ENCODE assay signal across 9 mouse cellular contexts in the genomic region with DNA sequence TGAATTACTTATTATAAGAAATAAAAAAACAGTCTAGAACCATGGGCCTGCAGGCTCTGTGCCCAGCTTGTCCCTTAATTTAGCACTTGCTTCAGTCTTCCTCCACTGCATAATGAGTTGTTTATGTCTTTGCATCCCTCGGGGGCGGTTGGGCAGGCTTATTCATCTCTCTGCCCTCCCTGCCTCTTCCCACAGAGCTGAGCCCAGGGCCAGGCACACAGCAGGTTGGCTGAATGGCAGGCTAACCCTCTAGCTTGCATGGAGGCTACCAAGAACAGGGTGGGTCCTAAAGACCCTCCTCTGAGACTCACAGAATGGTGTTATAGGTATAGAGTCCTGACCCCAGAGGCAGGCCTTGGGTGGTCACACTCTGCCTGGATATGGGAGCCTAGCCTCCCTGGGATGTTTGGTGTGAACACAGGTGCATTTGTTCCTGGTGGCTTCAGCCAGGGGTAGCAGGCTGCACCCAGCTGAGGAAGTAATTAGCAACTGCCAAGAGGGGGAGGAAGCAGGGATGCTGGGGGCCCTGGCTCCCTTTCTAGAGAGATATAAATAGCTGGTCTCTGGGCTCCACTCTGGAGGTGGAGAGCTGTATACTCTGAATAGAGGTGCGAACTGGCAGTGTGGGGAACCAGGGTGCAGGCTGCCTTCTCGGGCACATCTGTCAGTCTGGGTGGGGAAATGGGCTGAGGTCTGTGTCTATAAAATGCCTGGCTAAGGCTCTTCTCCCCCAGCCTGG. TPM values are rescaled to one million over a fixed set of nuclear protein-coding genes. Genes with fewer than 3 reads are reported as not detected.
A peak's percentile ranks its signal among the peaks of the same experiment; 100 is the strongest.
DNase-seq lines count a peak whose midpoint lies in the region; ATAC-seq and TF ChIP-seq lines count a peak whose summit lies in the region.
"Had no signal": no experiment of that assay in that cellular context is flagged by ENCODE, and none has a peak within 500 bp of the region (broad histone marks: within the 10 kb centered on the region; RNA-seq: fewer than 3 reads in every experiment).

No protein-coding gene starts in this region.

- H3K9me3 ChIP-seq in forebrain, embryonic 13.5 days (replicated peaks) = no peaks in the 10 kb centered on the region
- H3K9me3 ChIP-seq in heart, embryonic 14.5 days (ENCODE audit: control insufficient read depth, low read length) = no peaks in the 10 kb centered on the region
- no peaks in the 10 kb centered on the region for H3K9me3 ChIP-seq in midbrain, embryonic 15.5 days
- H3K9me3 ChIP-seq in intestine, embryonic 16.5 days (ENCODE audit: control insufficient read depth, low read length) = no peaks in the 10 kb centered on the region
- H3K9me3 ChIP-seq: stomach, embryonic 15.5 days had no signal

- no peak overlapping the region for H3K4me2 ChIP-seq in forebrain, embryonic 13.5 days
- peak overlapping the region; percentile 60 for H3K4me2 ChIP-seq in heart, embryonic 14.5 days (ENCODE audit: low read length)
- H3K4me2 ChIP-seq in midbrain, embryonic 15.5 days = no peak overlapping the region
- no peak overlapping the region for H3K4me2 ChIP-seq in intestine, embryonic 16.5 days (ENCODE audit: low read depth, low read length)
- H3K4me2 ChIP-seq: stomach, embryonic 15.5 days had no signal

- no peak for TF ChIP-seq CTCF in brain, embryonic 14.5 days (IDR thresholded peaks at IDR 0.05; ENCODE audit: borderline replicate concordance, extremely low read depth, insufficient read depth, insufficient read length)

- no peak overlapping the region for H3K9ac ChIP-seq in forebrain, embryonic 13.5 days
- 0 out of 2 replicates have a peak overlapping the region, but pooled peaks have one; percentile 32 for H3K9ac ChIP-seq in heart, embryonic 14.5 days (ENCODE audit: low read length)
- no peak overlapping the region for H3K9ac ChIP-seq in midbrain, embryonic 15.5 days
- H3K9ac ChIP-seq in intestine, embryonic 16.5 days (ENCODE audit: low read depth, low read length) = no peak overlapping the region
- H3K9ac ChIP-seq: stomach, embryonic 15.5 days had no signal

- no peaks in the 10 kb centered on the region for H3K36me3 ChIP-seq in forebrain, embryonic 13.5 days (ENCODE audit: poor library complexity, severe bottlenecking)
- no peaks in the 10 kb centered on the region for H3K36me3 ChIP-seq in heart, embryonic 14.5 days (ENCODE audit: control insufficient read depth, insufficient read depth, low read length)
- no peaks in the 10 kb centered on the region for H3K36me3 ChIP-seq in midbrain, embryonic 15.5 days (replicated peaks)
- H3K36me3 ChIP-seq in intestine, embryonic 16.5 days (ENCODE audit: control insufficient read depth, insufficient read depth, low read length) = no peaks in the 10 kb centered on the region
- H3K36me3 ChIP-seq: stomach, embryonic 15.5 days had no signal

- no peaks in the 10 kb centered on the region for H3K27me3 ChIP-seq in forebrain, embryonic 13.5 days
- no peaks in the 10 kb centered on the region for H3K27me3 ChIP-seq in heart, embryonic 14.5 days (ENCODE audit: control insufficient read depth, insufficient read depth, low read length)
- no peaks in the 10 kb centered on the region for H3K27me3 ChIP-seq in midbrain, embryonic 15.5 days (replicated peaks)
- no peaks in the 10 kb centered on the region for H3K27me3 ChIP-seq in intestine, embryonic 16.5 days (replicated peaks; ENCODE audit: control insufficient read depth, insufficient read depth, low read length)
- H3K27me3 ChIP-seq: stomach, embryonic 15.5 days had no signal

- peaks cover 12% of the 10 kb centered on the region for H3K4me1 ChIP-seq in forebrain, embryonic 13.5 days
- H3K4me1 ChIP-seq in heart, embryonic 14.5 days (ENCODE audit: control insufficient read depth in 2 of 2, insufficient read depth in 2 of 2, low read length in 2 of 2) = peaks cover 16 to 29% of the 10 kb centered on the region in 2 experiments
- peaks cover 7% of the 10 kb centered on the region; the same call in 1 of the 2 replicates for H3K4me1 ChIP-seq in midbrain, embryonic 15.5 days
- H3K4me1 ChIP-seq in intestine, embryonic 16.5 days (ENCODE audit: control insufficient read depth, insufficient read depth, low read length) = no peaks in the 10 kb centered on the region

- peak overlapping the region; percentile 65 for H3K27ac ChIP-seq in forebrain, embryonic 13.5 days
- H3K27ac ChIP-seq in heart, embryonic 14.5 days (replicated peaks in 1 of 2; ENCODE audit: control insufficient read depth in 1 of 2, insufficient read depth in 1 of 2, low read depth in 2 of 2, low read length in 2 of 2) = peak overlapping the region; percentile 83 to 95
- peak overlapping the region; percentile 27; the same call in 1 of the 2 replicates for H3K27ac ChIP-seq in midbrain, embryonic 15.5 days
- H3K27ac ChIP-seq in intestine, embryonic 16.5 days (ENCODE audit: low read length) = no peak overlapping the region
- H3K27ac ChIP-seq: macrophage; stomach, embryonic 15.5 days had no signal

- no peak overlapping the region for H3K4me3 ChIP-seq in forebrain, embryonic 13.5 days
- H3K4me3 ChIP-seq in heart, embryonic 14.5 days (ENCODE audit: control insufficient read depth in 1 of 2, insufficient read depth in 1 of 2, low read depth in 1 of 2, low read length in 2 of 2) = no peak overlapping the region
- H3K4me3 ChIP-seq in midbrain, embryonic 15.5 days = no peak overlapping the region
- no peak overlapping the region for H3K4me3 ChIP-seq in intestine, embryonic 16.5 days (ENCODE audit: low read length)
- H3K4me3 ChIP-seq: stomach, embryonic 15.5 days had no signal

- ATAC-seq in forebrain, embryonic 13.5 days = peak; percentile 57; the same call in 1 of the 2 replicates
- ATAC-seq in heart, embryonic 14.5 days (ENCODE audit: insufficient number of reproducible peaks, insufficient read depth, low FRiP score, low read depth) = peak; percentile 60
- no peak for ATAC-seq in midbrain, embryonic 15.5 days (replicated peaks)
- ATAC-seq in activated CD4-positive, CD25-positive, alpha-beta regulatory T cell, adult 4 months = no peak
- no peak for ATAC-seq in intestine, embryonic 16.5 days

- TF ChIP-seq POLR2A in brain, embryonic 14.5 days (IDR thresholded peaks at IDR 0.05; ENCODE audit: borderline replicate concordance, extremely low read depth, insufficient read depth, insufficient read length, poor library complexity, severe bottlenecking) = no peak

- peak; percentile 81 for DNase-seq in brain, embryonic 14.5 days (ENCODE audit: low read depth)
- no peak for DNase-seq in spleen, postnatal 10 days (ENCODE audit: low spot score in 2 of 2)

- 18% methylated on average over 4 of the region's 4 CpGs for WGBS in forebrain, embryonic 13.5 days
- 10% methylated on average over 4 of the region's 4 CpGs for WGBS in heart, embryonic 14.5 days
- WGBS in midbrain, embryonic 15.5 days = 20% methylated on average over 4 of the region's 4 CpGs
- 34% methylated on average over 4 of the region's 4 CpGs for WGBS in intestine, embryonic 16.5 days

RNA-seq across cellular contexts. Expression of gene Golga7b, which starts 9.6 kb away (rescaled TPM):
- polyA plus RNA-seq in brain, embryonic 14.5 days (2012; rRNA removed) = 20.5 and 33.7 TPM in 2 replicates
- polyA plus RNA-seq in forebrain, embryonic 13.5 days (2015; fragmentation: Nextera tagmentation; extraction: Ambion mirVana) = 12.9 and 14.9 TPM in 2 replicates
- 0.11 and 0.34 TPM in 2 replicates for polyA plus RNA-seq in heart, embryonic 14.5 days (2014; fragmentation: Nextera tagmentation; extraction: Ambion mirVana)
- 62.7 and 65.5 TPM in 2 replicates for polyA plus RNA-seq in midbrain, embryonic 15.5 days (2015; fragmentation: Nextera tagmentation; extraction: Ambion mirVana)
- not detected for polyA plus RNA-seq in activated CD4-positive, CD25-positive, alpha-beta regulatory T cell, adult 4 months (2017; shearing (Covaris generic))
- polyA plus RNA-seq in intestine, embryonic 16.5 days (2015; fragmentation: Nextera tagmentation; extraction: Ambion mirVana) = 1.0 and 1.2 TPM in 2 replicates
- polyA plus RNA-seq: macrophage had no signal

RNA-seq across cellular contexts. Expression of gene Sfrp5, which starts 35.7 kb away (rescaled TPM):
- 4.5 and 4.6 TPM in 2 replicates for polyA plus RNA-seq in brain, embryonic 14.5 days (2012; rRNA removed)
- polyA plus RNA-seq in forebrain, embryonic 13.5 days (2015; fragmentation: Nextera tagmentation; extraction: Ambion mirVana) = 0.21 TPM in 1 of 2 replicates, not detected in the other
- 4.3 and 4.4 TPM in 2 replicates for polyA plus RNA-seq in heart, embryonic 14.5 days (2014; fragmentation: Nextera tagmentation; extraction: Ambion mirVana)
- polyA plus RNA-seq in midbrain, embryonic 15.5 days (2015; fragmentation: Nextera tagmentation; extraction: Ambion mirVana) = 1.1 and 1.3 TPM in 2 replicates
- polyA plus RNA-seq in activated CD4-positive, CD25-positive, alpha-beta regulatory T cell, adult 4 months (2017; shearing (Covaris generic)) = not detected
- 3.5 and 8.3 TPM in 2 replicates for polyA plus RNA-seq in intestine, embryonic 16.5 days (2015; fragmentation: Nextera tagmentation; extraction: Ambion mirVana)

Comparison
In these comparisons a context has a peak if more than half of its experiments do, and no peak if none do; other contexts are left out.
1. ATAC-seq: peak in forebrain, embryonic 13.5 days (single experiment) and heart, embryonic 14.5 days (single experiment); none in midbrain, embryonic 15.5 days (single experiment), activated CD4-positive, CD25-positive, alpha-beta regulatory T cell, adult 4 months (single experiment) and intestine, embryonic 16.5 days (single experiment).